Mouse (Mus musculus): Measurements from ENCODE around the gene Ntn5. TPM values are rescaled to one million over a fixed set of nuclear protein-coding genes. Genes with fewer than 3 reads are reported as not detected.

Gene Ntn5
- polyA plus RNA-seq, 1 experiment from 2014 or later, result 0.18 TPM

DNA sequence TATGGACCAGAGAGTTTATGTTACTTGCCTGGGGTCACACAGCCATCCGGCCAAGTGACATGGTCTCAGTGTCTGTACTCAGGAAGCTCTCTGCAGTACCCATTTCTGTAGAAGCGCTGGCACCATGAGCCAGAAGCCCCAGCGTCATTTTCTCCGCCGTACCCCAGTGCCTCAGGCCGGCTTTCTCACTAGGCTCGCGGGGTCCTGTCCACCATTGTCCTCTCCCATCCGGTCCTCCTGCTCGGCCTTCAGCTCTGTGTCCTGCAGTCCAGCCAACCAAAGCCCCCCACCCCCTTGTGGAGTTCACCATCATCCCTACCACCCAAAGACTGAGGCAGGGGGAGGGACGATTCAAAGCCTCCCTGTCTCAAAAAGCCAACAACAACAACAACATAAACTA is 17.8 kb downstream of the Ntn5 start:
- WGBS, result 83% methylated on average over 11 of the region's 11 CpGs
- Histone ChIP-seq H3K27me3 (ENCODE audit: insufficient read depth, low read length) (peaks cover 16% of the 10 kb centered on the region), H3K36me3 (ENCODE audit: insufficient read depth, low read length) (no peaks in the 10 kb centered on the region), H3K9ac (ENCODE audit: low read depth, low read length) (no peak overlapping the region), H3K27ac (no peak overlapping the region), H3K9me3 (replicated peaks; ENCODE audit: low read length) (no peaks in the 10 kb centered on the region), H3K4me3 (replicated peaks; ENCODE audit: low read depth, low read length) (no peak overlapping the region), H3K4me1 (replicated peaks; ENCODE audit: insufficient read depth, low read length) (peaks cover 13% of the 10 kb centered on the region), H3K4me2 (ENCODE audit: low read length) (peak overlapping the region; percentile 58; the same call in 1 of the 2 replicates)
- ATAC-seq (replicated peaks; ENCODE audit: low FRiP score, low read depth) (no peak), DNase-seq (ENCODE audit: low spot score) (no peak)
- TF ChIP-seq CTCF (IDR thresholded peaks at IDR 0.05; ENCODE audit: low read depth), result no peak

- no peak for TF ChIP-seq CTCF (IDR thresholded peaks at IDR 0.05; ENCODE audit: low read depth)
- H3K4me3 ChIP-seq (replicated peaks; ENCODE audit: low read depth, low read length), result no peak overlapping the region
- peaks cover 16% of the 10 kb centered on the region for H3K27me3 ChIP-seq (ENCODE audit: insufficient read depth, low read length)
- 89% methylated on average over 11 of the region's 11 CpGs for WGBS
- H3K36me3 ChIP-seq (ENCODE audit: insufficient read depth, low read length), result no peaks in the 10 kb centered on the region
- H3K9me3 ChIP-seq (replicated peaks; ENCODE audit: low read length), result no peaks in the 10 kb centered on the region
- ATAC-seq (replicated peaks; ENCODE audit: low FRiP score, low read depth), result no peak
- H3K4me2 ChIP-seq (ENCODE audit: low read length), result no peak overlapping the region
- H3K27ac ChIP-seq, result no peak overlapping the region
- no peak for DNase-seq (ENCODE audit: low spot score)
- H3K9ac ChIP-seq (ENCODE audit: low read depth, low read length), result no peak overlapping the region
- H3K4me1 ChIP-seq (replicated peaks; ENCODE audit: insufficient read depth, low read length), result peaks cover 13% of the 10 kb centered on the region
Measured at GRCm38 (mm10) chr7:45702316-45702715, 18.5 kb downstream of the Ntn5 start.

- Histone ChIP-seq H3K4me2 (ENCODE audit: low read length) (no peak overlapping the region), H3K4me3 (replicated peaks; ENCODE audit: low read depth, low read length) (no peak overlapping the region), H3K9me3 (replicated peaks; ENCODE audit: low read length) (no peaks in the 10 kb centered on the region), H3K27ac (no peak overlapping the region), H3K4me1 (replicated peaks; ENCODE audit: insufficient read depth, low read length) (peaks cover 16% of the 10 kb centered on the region), H3K9ac (ENCODE audit: low read depth, low read length) (no peak overlapping the region), H3K27me3 (ENCODE audit: insufficient read depth, low read length) (peaks cover 16% of the 10 kb centered on the region), H3K36me3 (ENCODE audit: insufficient read depth, low read length) (no peaks in the 10 kb centered on the region)
- WGBS, result 88% methylated on average over 17 of the region's 17 CpGs
- DNase-seq (ENCODE audit: low spot score), result no peak
- ATAC-seq (replicated peaks; ENCODE audit: low FRiP score, low read depth), result no peak
- no peak for TF ChIP-seq CTCF (IDR thresholded peaks at IDR 0.05; ENCODE audit: low read depth)
Measured at GRCm38 (mm10) chr7:45702809-45703520, 19.1 kb downstream of the Ntn5 start.

- no peak for ATAC-seq (replicated peaks; ENCODE audit: low FRiP score, low read depth)
- DNase-seq (ENCODE audit: low spot score), result no peak
- H3K9me3 ChIP-seq (replicated peaks; ENCODE audit: low read length), result no peaks in the 10 kb centered on the region
- H3K36me3 ChIP-seq (ENCODE audit: insufficient read depth, low read length), result no peaks in the 10 kb centered on the region
- H3K4me2 ChIP-seq (ENCODE audit: low read length), result peak overlapping the region; percentile 93
- peaks cover 12% of the 10 kb centered on the region; the same call in 1 of the 2 replicates for H3K27me3 ChIP-seq (ENCODE audit: insufficient read depth, low read length)
- H3K4me3 ChIP-seq (replicated peaks; ENCODE audit: low read depth, low read length), result 0 out of 2 replicates have a peak overlapping the region, but pooled peaks have one; percentile 21
- peaks cover 22% of the 10 kb centered on the region for H3K4me1 ChIP-seq (replicated peaks; ENCODE audit: insufficient read depth, low read length)
- WGBS, result 48% methylated on average over 12 of the region's 12 CpGs
- no peak for TF ChIP-seq CTCF (IDR thresholded peaks at IDR 0.05; ENCODE audit: low read depth)
- 0 out of 2 replicates have a peak overlapping the region, but pooled peaks have one; percentile 53 for H3K9ac ChIP-seq (ENCODE audit: low read depth, low read length)
- peak overlapping the region; percentile 85 for H3K27ac ChIP-seq
Measured at GRCm38 (mm10) chr7:45703521-45704033, 19.8 kb downstream of the Ntn5 start.

DNA sequence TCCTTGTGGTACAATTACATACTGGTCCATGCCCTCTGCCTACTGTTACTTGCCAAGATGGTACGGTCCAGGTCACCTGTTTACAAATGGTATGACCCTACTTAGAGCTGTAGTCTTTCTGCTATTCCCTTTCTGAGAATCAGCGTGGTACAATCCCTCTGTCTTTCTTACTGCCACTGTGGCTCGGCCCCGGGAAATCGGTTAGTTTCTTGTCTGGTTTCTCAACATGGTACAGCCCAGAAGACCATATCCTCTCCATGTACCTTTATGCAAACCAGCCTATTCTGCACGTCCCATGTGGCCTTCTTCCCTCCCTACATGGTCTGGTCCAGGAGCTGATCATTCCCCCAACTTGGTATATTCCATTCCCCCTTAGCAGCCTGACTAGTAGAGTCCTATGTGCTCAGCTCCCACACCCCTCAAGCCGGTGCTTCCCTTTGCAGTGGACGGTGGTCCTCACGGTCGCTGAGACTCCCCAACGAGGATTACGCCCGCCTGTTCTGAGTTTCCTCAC is 20.3 kb downstream of the Ntn5 start:
- peak; percentile 40 for ATAC-seq (replicated peaks; ENCODE audit: low FRiP score, low read depth)

DNA sequence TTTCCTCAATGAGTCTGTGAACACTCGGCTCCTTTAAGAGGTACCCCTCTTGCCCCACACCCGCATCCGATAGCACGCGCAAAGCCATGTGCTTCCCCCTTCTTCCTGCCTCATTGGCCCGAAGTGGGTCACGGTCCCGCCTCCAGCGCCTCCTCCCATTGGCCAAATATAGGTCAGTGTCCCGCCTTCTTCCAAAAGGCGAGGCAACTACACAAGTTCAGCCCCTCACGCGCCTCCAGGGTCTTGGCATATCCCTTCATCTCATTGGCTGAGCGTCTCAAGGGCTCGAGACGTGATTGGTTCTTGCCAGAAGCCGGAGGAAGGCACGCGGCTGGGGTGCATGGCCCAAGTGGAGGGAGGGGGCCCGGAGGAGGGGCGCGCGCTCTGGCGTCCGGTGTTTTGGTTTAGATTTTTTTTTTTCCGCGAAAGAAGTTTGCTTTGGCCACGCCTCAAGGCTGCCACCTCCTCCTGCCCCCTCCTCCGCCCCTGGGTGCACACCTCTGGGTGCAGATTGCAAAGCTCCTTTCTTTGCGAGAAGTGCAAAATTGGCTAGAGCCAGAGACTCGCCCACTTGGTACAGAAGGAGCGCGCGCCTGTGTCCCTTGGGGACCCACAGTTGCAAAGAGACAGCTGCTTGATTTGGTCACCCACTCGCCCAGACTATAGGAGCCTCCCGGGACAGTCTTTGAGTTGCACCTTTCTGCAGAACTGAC is 21.1 kb downstream of the Ntn5 start, which contains the start of gene Dbp:
Gene Dbp, plus strand, starts transcription at position 359 of the 713 bp plus-strand sequence.
- Histone ChIP-seq H3K9me3 (replicated peaks; ENCODE audit: low read length) (no peaks in the 10 kb centered on the region), H3K4me1 (replicated peaks; ENCODE audit: insufficient read depth, low read length) (peaks cover 25% of the 10 kb centered on the region), H3K36me3 (ENCODE audit: insufficient read depth, low read length) (0 out of 2 replicates have a peak, but pooled peaks cover 3% of the 10 kb centered on the region), H3K27ac (peak within 1 kb of the TSS; percentile 85), H3K27me3 (ENCODE audit: insufficient read depth, low read length) (peaks cover 6% of the 10 kb centered on the region; the same call in 1 of the 2 replicates), H3K4me3 (replicated peaks; ENCODE audit: low read depth, low read length) (peak within 1 kb of the TSS; percentile 63), H3K9ac (ENCODE audit: low read depth, low read length) (peak within 1 kb of the TSS; percentile 87), H3K4me2 (ENCODE audit: low read length) (peak within 1 kb of the TSS; percentile 93)
- peak; percentile 78 for ATAC-seq (replicated peaks; ENCODE audit: low FRiP score, low read depth)
- peak; percentile 16; the same call in 1 of the 2 replicates for TF ChIP-seq CTCF (IDR thresholded peaks at IDR 0.05; ENCODE audit: low read depth)
- WGBS, result under 1% methylated on average over 36 of the region's 36 CpGs
- peak; percentile 99 for DNase-seq (ENCODE audit: low spot score)

More for the DNA sequence above, 20.3 kb downstream of the Ntn5 start:
- TF ChIP-seq CTCF (IDR thresholded peaks at IDR 0.05; ENCODE audit: low read depth), result no peak
- peak; percentile 94 for DNase-seq (ENCODE audit: low spot score)
- H3K36me3 ChIP-seq (ENCODE audit: insufficient read depth, low read length), result no peaks in the 10 kb centered on the region
- H3K9me3 ChIP-seq (replicated peaks; ENCODE audit: low read length), result no peaks in the 10 kb centered on the region
- peaks cover 11% of the 10 kb centered on the region; the same call in 1 of the 2 replicates for H3K27me3 ChIP-seq (ENCODE audit: insufficient read depth, low read length)
- WGBS, result under 1% methylated on average over 13 of the region's 13 CpGs
- H3K4me3 ChIP-seq (replicated peaks; ENCODE audit: low read depth, low read length), result peak overlapping the region; percentile 21
- peak overlapping the region; percentile 93 for H3K4me2 ChIP-seq (ENCODE audit: low read length)
- peak overlapping the region; percentile 85 for H3K27ac ChIP-seq
- H3K4me1 ChIP-seq (replicated peaks; ENCODE audit: insufficient read depth, low read length), result peaks cover 25% of the 10 kb centered on the region
- H3K9ac ChIP-seq (ENCODE audit: low read depth, low read length), result peak overlapping the region; percentile 53; the same call in 1 of the 2 replicates

Data from kidney, postnatal 0 days (tissue).